In the genomic region with DNA sequence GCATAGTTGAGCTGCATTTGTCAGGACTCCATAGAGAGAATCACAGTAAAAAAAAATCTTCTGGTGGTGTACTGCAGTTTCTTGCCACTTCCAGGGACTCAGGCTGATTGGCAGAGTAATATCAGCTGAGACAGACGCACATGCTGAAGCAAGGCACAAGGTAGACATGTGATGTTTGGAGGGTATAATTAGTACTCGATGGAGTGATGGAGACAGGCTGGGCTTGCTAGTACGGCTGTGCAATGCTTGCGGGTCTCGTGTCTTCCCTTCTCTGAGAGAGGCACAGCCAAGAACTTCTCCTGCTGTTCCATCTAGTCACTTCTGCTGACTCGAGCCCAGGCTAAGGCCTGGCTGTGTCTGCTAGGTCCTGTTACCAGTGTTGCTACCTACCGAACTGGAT, we compare ENCODE assay signal across 10 mouse cellular contexts.
"Had no signal": no experiment of that assay in that cellular context is flagged by ENCODE, and none has a peak within 500 bp of the region (broad histone marks: within the 10 kb centered on the region; RNA-seq: fewer than 3 reads in every experiment).

No protein-coding gene starts in this region.

- ATAC-seq: midbrain, embryonic 15.5 days had no signal

- H3K4me1 ChIP-seq: limb, embryonic 12.5 days had no signal

- DNase-seq: kidney, postnatal 10 days; kidney, postnatal 4 days; lung, adult 18-20 months; right cerebral cortex, postnatal 14 days; thymus, postnatal 36 days had no signal

- H3K9ac ChIP-seq: limb, embryonic 12.5 days; liver, embryonic 14.5 days; midbrain, embryonic 15.5 days; neural tube, embryonic 12.5 days had no signal

- H3K4me2 ChIP-seq: limb, embryonic 12.5 days; midbrain, embryonic 15.5 days; neural tube, embryonic 12.5 days had no signal

- H3K27me3 ChIP-seq: limb, embryonic 12.5 days; midbrain, embryonic 15.5 days; neural tube, embryonic 12.5 days had no signal

- H3K9me3 ChIP-seq: midbrain, embryonic 15.5 days; neural tube, embryonic 12.5 days had no signal

- H3K36me3 ChIP-seq: midbrain, embryonic 15.5 days had no signal

- H3K27ac ChIP-seq: layer of hippocampus, adult 2 months; limb, embryonic 12.5 days; liver, embryonic 14.5 days; midbrain, embryonic 15.5 days; neural tube, embryonic 12.5 days had no signal

- H3K4me3 ChIP-seq: layer of hippocampus, adult 2 months; limb, embryonic 12.5 days; midbrain, embryonic 15.5 days; neural tube, embryonic 12.5 days had no signal
